Mouse (Mus musculus): ENCODE measurements around the gene Fuom.
A peak's percentile ranks its signal among the peaks of the same experiment; 100 is the strongest.

Fuom gene

DNA sequence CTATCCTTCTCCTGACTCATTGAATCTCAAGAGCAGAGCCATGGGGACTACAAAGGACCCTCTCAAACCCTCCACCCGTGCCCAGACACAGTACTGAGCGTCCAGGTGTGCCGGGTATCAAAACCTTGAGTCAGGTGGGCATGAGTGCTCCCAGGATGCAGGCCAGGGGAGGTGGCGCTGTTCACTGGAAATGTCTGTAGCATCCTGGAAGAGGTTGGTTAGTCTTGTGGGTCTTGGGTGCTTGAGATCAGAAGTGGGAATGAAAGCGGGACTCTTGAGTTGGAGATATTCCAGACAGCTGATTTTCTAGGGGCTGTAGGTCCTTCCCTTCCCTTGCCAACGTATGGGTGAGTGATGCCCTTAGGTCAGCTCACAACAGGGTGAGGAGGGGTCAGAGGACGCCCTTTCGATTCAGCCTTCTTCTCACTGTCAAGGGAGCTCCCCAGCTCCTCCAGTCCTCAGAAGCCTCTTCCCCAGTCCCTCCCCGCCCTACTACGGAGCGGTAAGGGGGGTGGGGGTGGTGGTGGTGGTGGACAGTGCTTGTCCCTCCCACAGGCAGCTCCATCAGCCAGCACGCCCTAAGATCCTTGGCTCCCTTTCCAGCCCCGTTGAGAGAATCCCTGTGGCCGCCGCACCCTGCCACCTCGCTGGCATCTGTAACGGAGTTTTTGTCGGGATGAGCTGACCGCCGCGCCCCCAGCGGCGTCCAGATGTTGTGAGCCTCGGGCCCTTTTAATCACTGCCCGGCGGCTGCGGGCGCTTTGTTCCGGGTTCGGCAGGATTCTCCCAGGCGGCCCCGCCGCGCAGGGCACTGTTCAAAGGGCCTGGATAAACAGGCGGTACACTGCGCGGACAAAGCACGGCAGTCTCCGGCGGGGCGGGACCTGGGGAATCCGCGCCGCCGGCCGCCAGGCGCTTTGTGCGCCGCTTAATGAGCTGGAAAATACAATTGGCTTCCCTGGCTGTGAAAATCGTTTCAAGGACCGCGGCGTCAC is 44.5 kb downstream of the Fuom start:
- no peak for DNase-seq (ENCODE audit: low spot score in 2 of 2)

DNA sequence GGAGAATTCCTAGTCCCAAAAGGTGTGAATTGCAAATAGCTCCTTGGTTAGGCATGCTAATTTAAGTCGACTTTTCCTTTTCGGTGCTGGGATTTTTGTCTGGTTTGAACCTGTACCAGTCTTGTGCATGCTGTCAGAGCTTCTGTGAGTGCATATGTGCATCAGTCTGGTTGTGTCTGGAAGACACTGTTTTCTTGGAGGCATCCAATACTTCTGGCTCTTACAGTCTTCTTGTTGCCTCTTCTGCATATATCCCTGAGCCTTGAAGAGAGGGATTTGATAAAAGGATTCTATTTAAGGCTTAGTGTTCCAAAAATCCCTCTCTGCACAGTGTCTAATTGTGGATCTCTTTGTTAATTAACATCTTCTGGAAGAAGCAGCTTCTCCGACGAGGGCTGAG is 48.1 kb downstream of the Fuom start:
- DNase-seq (ENCODE audit: low spot score in 2 of 2) = peak in 1 of 2 experiments; percentile 77

DNA sequence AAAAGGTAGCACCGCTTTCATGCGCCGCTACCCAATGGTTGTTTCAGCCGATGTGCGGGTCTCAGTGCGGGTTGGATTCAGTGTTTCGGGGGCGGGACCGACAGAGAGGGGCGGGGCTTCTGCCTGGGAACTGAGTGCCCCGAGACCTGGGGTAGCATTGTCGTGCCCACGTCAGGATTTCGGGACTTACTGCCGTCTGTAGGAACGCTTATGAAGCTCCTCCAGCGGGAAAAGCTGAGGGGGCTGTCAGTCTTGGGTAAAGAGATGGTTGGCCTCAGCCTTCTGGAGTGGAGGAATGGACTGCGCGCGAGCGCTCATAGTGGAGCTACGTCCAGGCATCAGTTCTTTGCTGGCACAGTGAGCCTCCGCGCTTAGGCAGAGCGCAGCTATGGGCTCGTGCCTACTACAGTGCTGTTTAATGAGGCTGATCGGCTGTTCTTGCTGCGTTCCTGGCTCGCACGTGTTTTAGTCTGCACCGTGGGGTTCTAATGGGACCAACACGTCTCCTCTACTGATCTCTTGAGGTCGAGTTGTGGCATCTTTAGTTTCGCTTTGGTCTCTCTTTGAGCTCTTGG is 53.0 kb downstream of the Fuom start:
- DNase-seq (ENCODE audit: low spot score in 2 of 2) = no peak

DNA sequence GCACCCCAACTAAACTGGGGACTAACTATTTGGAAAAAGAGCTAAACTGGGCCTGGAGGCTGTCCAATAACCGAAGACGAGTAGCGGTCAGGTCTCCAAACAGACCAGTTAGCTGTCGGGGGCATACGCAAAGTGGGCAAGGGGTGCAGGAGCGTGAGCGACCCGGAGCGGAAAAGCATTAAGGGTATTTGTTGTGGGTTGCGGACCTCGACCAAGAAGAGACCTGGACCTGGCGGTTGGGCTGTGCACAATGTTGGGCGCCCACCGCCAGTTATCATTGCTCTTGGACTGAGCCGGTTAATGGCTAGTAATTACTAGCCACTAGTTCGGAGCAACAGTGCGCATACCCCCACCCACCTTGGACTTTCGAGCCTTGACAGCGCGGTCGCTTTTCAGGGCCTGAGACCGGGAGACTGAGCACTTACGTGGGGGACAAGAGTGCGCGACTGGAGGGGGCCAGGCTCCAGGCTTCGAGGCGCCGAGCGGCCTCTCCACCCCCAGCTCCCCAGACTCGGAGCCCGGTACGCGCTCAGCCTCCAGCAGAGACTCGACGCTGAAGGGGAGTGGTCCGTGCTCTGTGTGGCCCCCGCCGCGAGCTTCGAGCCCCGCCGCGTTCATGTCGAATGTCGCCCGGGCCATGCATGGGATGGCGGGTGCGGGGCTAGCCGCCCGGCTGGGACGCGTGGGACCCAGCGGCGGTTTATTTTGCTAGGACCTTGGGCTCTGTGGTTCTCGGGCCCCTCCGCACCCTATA is 53.7 kb downstream of the Fuom start, which contains the start of gene Msx3:
Gene Msx3, minus strand, starts transcription at position 729 of the 754 bp plus-strand sequence.
- DNase-seq (ENCODE audit: low spot score in 2 of 2) = no peak

DNA sequence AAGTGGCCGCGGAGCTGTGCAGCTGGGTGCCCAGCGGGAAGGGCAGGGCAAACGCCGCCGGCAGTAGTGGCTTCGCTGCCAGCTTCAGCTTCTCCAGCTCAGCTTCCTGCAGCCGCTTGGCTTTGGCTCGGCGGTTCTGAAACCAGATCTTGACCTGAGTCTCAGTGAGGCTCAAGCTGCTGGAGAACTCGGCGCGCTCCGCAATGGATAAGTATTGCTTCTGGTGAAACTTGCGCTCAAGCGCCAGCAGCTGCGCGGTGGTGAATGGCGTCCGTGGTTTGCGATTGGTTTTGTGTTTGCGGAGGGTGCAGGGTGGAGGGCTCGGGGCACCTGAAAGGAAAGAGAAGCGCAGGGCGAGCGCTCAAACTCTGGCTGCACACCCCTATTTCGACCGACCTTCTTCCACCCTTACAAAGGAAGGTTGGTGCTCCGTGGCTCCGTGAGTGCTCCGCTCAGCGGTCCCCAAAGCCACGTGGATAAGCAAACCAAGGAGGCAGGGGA is 54.4 kb downstream of the Fuom start:
- peak in 1 of 2 experiments; percentile 45 for DNase-seq (ENCODE audit: low spot score in 2 of 2)
